Mouse (Mus musculus) intestine, embryonic 16.5 days (tissue): ENCODE data around the gene Mat2b. TPM values are rescaled to one million over a fixed set of nuclear protein-coding genes. Genes with fewer than 3 reads are reported as not detected.

Source experiments
- ATAC-seq: fragments of 200-750 bp; cut with Nextera tagmentation; 2 replicates; pipeline ENCODE4 v1.8.0; 2017; ENCODE audit warnings: moderate TSS enrichment, moderate library complexity
- H3K27ac ChIP-seq: fragments of 300-500 bp; sonication (generic); 2 replicates; pipeline ENCODE4 v1.5.1; 2014; ENCODE audit warnings: mild to moderate bottlenecking, low read length
- H3K27me3 ChIP-seq: fragments of 300-500 bp; sonication (generic); replicated peaks from 2 replicates; pipeline ENCODE4 v1.6.1; 2014; ENCODE audit warnings: low read length, control low read depth, mixed read lengths; ENCODE audit not compliant: control insufficient read depth, insufficient read depth
- H3K36me3 ChIP-seq: fragments of 300-500 bp; sonication (generic); 2 replicates; pipeline ENCODE4 v1.6.1; 2014; ENCODE audit warnings: low read length, control low read depth; ENCODE audit not compliant: control insufficient read depth, insufficient read depth
- H3K4me1 ChIP-seq: fragments of 300-500 bp; sonication (generic); 2 replicates; pipeline ENCODE4 v1.6.1; 2014; ENCODE audit warnings: low read length, control low read depth, mixed read lengths; ENCODE audit not compliant: control insufficient read depth, insufficient read depth
- H3K4me2 ChIP-seq: fragments of 300-500 bp; sonication (generic); 2 replicates; pipeline ENCODE4 v1.6.1; 2014; ENCODE audit warnings: low read depth, low read length, control low read depth
- H3K4me3 ChIP-seq: fragments of 300-500 bp; sonication (generic); 2 replicates; pipeline ENCODE4 v1.5.1; 2014; ENCODE audit warnings: mild to moderate bottlenecking, low read length
- H3K9ac ChIP-seq: fragments of 300-500 bp; sonication (generic); 2 replicates; pipeline ENCODE4 v1.6.1; 2014; ENCODE audit warnings: low read depth, low read length
- H3K9me3 ChIP-seq: fragments of 300-500 bp; sonication (generic); 2 replicates; pipeline ENCODE4 v1.6.1; 2016; ENCODE audit warnings: low read length, control low read depth; ENCODE audit not compliant: control insufficient read depth
- WGBS: fragments of 180-500 bp; shearing (Covaris S2); extraction: QIAGEN DNeasy Blood & Tissue Kit; methylation state at CpG from one replicate; pipeline ENCODE4 v1.1.7; 2014; 5-methylcytosine and 5-hydroxymethylcytosine counted together
- polyA plus RNA-seq: library from polyadenylated mRNA; unstranded; fragments of >200 nt; fragmentation: Nextera tagmentation; extraction: Ambion mirVana; gene quantifications from 2 replicates; pipeline ENCODE4 v1.2.1, GENCODE M21; 2015

Gene Mat2b
- 94.2 and 95.9 TPM in 2 replicates for polyA plus RNA-seq

GRCm38 (mm10) chr11:40695103-40695502 lies at the start of gene Mat2b:
Gene Mat2b, minus strand, starts transcription at chr11:40695203.
- 85% methylated on average over 9 of the region's 9 CpGs for WGBS
- H3K27me3 ChIP-seq, result no peaks in the 10 kb centered on the region
- peak within 1 kb of the TSS; percentile 96 for H3K27ac ChIP-seq
- peak within 1 kb of the TSS; percentile 86 for H3K4me2 ChIP-seq
- ATAC-seq, result no peak
- H3K9me3 ChIP-seq, result no peaks in the 10 kb centered on the region
- H3K36me3 ChIP-seq, result no peaks in the 10 kb centered on the region
- peak within 1 kb of the TSS; percentile 89 for H3K4me3 ChIP-seq
- H3K4me1 ChIP-seq, result peaks cover 12% of the 10 kb centered on the region
- peak within 1 kb of the TSS; percentile 85 for H3K9ac ChIP-seq

- Histone ChIP-seq H3K9me3 (no peaks in the 10 kb centered on the region), H3K4me2 (no peak overlapping the region), H3K4me1 (no peaks in the 10 kb centered on the region), H3K9ac (no peak overlapping the region), H3K27me3 (no peaks in the 10 kb centered on the region), H3K4me3 (no peak overlapping the region), H3K36me3 (0 out of 2 replicates have a peak, but pooled peaks cover 4% of the 10 kb centered on the region), H3K27ac (no peak overlapping the region)
- ATAC-seq, result no peak
- 76% methylated on average over 3 of the region's 3 CpGs for WGBS
Observed at GRCm38 (mm10) chr11:40744348-40744747, 49.3 kb upstream of the Mat2b start.

- Histone ChIP-seq H3K4me1 (no peaks in the 10 kb centered on the region), H3K36me3 (peaks cover 6% of the 10 kb centered on the region; the same call in 1 of the 2 replicates)
- no peak for ATAC-seq
Observed at GRCm38 (mm10) chr11:40741605-40742262, 46.7 kb upstream of the Mat2b start.

GRCm38 (mm10) chr11:40737369-40737768 lies 42.4 kb upstream of the Mat2b start:
- Histone ChIP-seq H3K27me3 (no peaks in the 10 kb centered on the region), H3K4me1 (peaks cover 4% of the 10 kb centered on the region; the same call in 1 of the 2 replicates), H3K36me3 (peaks cover 6% of the 10 kb centered on the region; the same call in 1 of the 2 replicates), H3K9ac (no peak overlapping the region), H3K4me3 (no peak overlapping the region), H3K4me2 (no peak overlapping the region), H3K27ac (no peak overlapping the region), H3K9me3 (no peaks in the 10 kb centered on the region)
- 90% methylated on average over 3 of the region's 3 CpGs for WGBS
- no peak for ATAC-seq

More at GRCm38 (mm10) chr11:40741605-40742262, 46.7 kb upstream of the Mat2b start:
- Histone ChIP-seq H3K27ac (no peak overlapping the region), H3K27me3 (no peaks in the 10 kb centered on the region), H3K4me2 (no peak overlapping the region), H3K4me3 (no peak overlapping the region), H3K9me3 (no peaks in the 10 kb centered on the region), H3K9ac (no peak overlapping the region)
- WGBS, result 89% methylated on average over 12 of the region's 12 CpGs

- no peak overlapping the region for H3K27ac ChIP-seq
- peak overlapping the region; percentile 77 for H3K4me2 ChIP-seq
- peaks cover 2% of the 10 kb centered on the region; the same call in 1 of the 2 replicates for H3K36me3 ChIP-seq
- no peak for ATAC-seq
- H3K27me3 ChIP-seq, result no peaks in the 10 kb centered on the region
- peak overlapping the region; percentile 88 for H3K4me3 ChIP-seq
- no peaks in the 10 kb centered on the region for H3K9me3 ChIP-seq
- peaks cover 10% of the 10 kb centered on the region for H3K4me1 ChIP-seq
- H3K9ac ChIP-seq, result peak overlapping the region; percentile 92
- WGBS, result 3% methylated on average over 11 of the region's 11 CpGs
Observed at GRCm38 (mm10) chr11:40734251-40734752, 39.3 kb upstream of the Mat2b start.

- Histone ChIP-seq H3K27me3 (no peaks in the 10 kb centered on the region), H3K4me2 (peak within 1 kb of the TSS; percentile 77), H3K36me3 (0 out of 2 replicates have a peak, but pooled peaks cover 2% of the 10 kb centered on the region), H3K4me1 (peaks cover 10% of the 10 kb centered on the region), H3K4me3 (peak within 1 kb of the TSS; percentile 88), H3K9ac (peak within 1 kb of the TSS; percentile 92), H3K27ac (peak within 1 kb of the TSS; percentile 80), H3K9me3 (no peaks in the 10 kb centered on the region)
- ATAC-seq, result peak; percentile 99
- WGBS, result under 1% methylated on average over 52 of the region's 52 CpGs
Observed at GRCm38 (mm10) chr11:40733339-40734174, 38.6 kb upstream of the Mat2b start, which contains the start of the genes Hmmr and Nudcd2. Gene Hmmr, minus strand, starts transcription at chr11:40733422. Gene Nudcd2, plus strand, starts transcription at chr11:40733667.

GRCm38 (mm10) chr11:40732997-40733338 lies 38.0 kb upstream of the Mat2b start:
- Histone ChIP-seq H3K4me3 (peak overlapping the region; percentile 88), H3K9me3 (no peaks in the 10 kb centered on the region), H3K9ac (peak overlapping the region; percentile 62), H3K27ac (no peak overlapping the region), H3K4me1 (peaks cover 10% of the 10 kb centered on the region), H3K4me2 (peak overlapping the region; percentile 48), H3K27me3 (no peaks in the 10 kb centered on the region), H3K36me3 (no peaks in the 10 kb centered on the region)
- WGBS, result under 1% methylated on average over 14 of the region's 14 CpGs
- ATAC-seq, result peak; percentile 47; the same call in 1 of the 2 replicates

- H3K27me3 ChIP-seq, result no peaks in the 10 kb centered on the region
- no peak for ATAC-seq
- no peak overlapping the region for H3K9ac ChIP-seq
- no peak overlapping the region for H3K4me2 ChIP-seq
- no peaks in the 10 kb centered on the region for H3K4me1 ChIP-seq
- H3K36me3 ChIP-seq, result peaks cover 28% of the 10 kb centered on the region
- no peak overlapping the region for H3K4me3 ChIP-seq
- H3K27ac ChIP-seq, result no peak overlapping the region
- H3K9me3 ChIP-seq, result no peaks in the 10 kb centered on the region
Observed at GRCm38 (mm10) chr11:40718324-40718723, 23.3 kb upstream of the Mat2b start.

GRCm38 (mm10) chr11:40715524-40715923 lies 20.5 kb upstream of the Mat2b start:
- Histone ChIP-seq H3K9me3 (no peaks in the 10 kb centered on the region), H3K4me2 (no peak overlapping the region), H3K4me1 (no peaks in the 10 kb centered on the region), H3K27ac (no peak overlapping the region), H3K27me3 (no peaks in the 10 kb centered on the region), H3K36me3 (peaks cover 22% of the 10 kb centered on the region), H3K4me3 (no peak overlapping the region), H3K9ac (no peak overlapping the region)
- ATAC-seq, result no peak
- 95% methylated on average over 5 of the region's 5 CpGs for WGBS
